Mouse (Mus musculus): ENCODE results near the gene Ptpru.
A peak's percentile ranks its signal among the peaks of the same experiment; 100 is the strongest.

The Ptpru gene

GRCm38 (mm10) chr4:131786800-131787199 is 51.3 kb downstream of the Ptpru start:
- no peak for DNase-seq (ENCODE audit: low spot score in 2 of 2)

- peak in 1 of 2 experiments; percentile 31 for DNase-seq (ENCODE audit: low spot score in 2 of 2)
These were observed 54.1 kb downstream of the Ptpru start for GRCm38 (mm10) chr4:131784034-131784433.

DNA sequence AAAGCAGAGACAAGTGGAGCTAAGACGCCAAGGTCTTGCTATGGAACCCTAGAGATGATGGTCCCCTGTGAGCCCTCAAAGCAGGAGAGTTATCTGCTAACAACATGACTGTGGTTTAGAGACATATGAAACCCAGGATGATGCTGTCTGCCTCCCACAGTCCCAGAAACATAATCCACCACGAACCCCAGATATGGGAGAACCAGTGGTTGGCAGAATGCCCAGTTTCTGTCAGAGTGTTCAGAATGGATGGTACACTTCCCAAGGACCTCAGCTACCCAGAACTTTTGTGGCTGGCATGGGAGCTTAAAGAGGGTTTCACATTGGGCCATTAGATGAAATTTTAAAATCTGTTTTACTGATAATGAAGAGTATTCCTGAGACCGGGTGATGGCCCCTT is 57.1 kb downstream of the Ptpru start:
- no peak for DNase-seq (ENCODE audit: low spot score in 2 of 2)

DNA sequence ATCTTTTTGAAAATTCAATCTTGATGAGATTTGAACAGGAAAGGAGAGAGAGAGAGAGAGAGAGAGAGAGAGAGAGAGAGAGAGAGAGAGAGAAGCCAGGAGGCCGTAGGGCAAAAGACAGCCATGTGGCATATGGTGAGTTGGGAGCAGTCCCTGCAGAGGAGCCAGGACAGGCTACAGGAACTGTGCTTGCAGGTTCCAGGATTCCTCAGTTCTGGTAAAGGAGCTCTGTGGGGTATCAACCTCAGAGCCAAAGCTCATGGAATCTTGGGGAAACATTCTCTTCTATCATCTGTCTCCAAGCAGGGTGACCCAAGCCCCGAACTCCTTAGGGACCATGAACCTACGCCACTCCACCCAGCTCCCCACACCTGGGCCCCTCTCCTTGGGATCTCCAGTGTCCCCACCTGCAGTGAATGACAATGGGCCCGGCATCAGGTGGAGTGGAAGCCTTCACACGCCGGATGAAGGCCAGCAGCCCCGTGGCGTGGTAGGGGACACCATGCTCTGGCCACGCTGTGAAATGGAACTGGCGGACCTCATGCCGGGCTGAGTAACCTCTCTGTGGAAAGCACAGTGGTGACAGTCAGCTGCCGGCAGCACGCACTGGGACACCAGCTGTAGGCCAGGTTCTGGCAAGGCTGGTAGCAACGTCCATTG is 59.3 kb downstream of the Ptpru start:
- DNase-seq (ENCODE audit: low spot score in 2 of 2) = no peak

DNA sequence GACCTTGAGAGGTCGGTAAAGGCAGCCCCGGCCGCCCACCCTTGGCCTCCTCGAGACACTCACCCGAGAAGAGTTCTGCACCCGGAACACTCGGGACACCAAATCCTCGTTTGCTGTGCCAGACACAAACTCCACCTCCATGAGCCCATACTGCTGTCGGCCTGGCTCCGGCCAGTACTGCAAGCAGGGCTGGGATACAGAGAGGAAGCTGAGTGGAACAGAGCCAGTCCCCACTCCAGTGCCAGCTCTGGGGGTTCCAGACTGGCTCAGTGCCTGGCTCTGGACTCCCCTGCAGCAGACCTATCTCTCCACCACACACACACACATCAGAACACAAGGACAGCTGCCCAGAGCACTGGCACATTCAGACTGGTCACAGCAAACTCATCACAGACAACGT is 66.7 kb downstream of the Ptpru start:
- DNase-seq (ENCODE audit: low spot score in 2 of 2) = no peak

DNA sequence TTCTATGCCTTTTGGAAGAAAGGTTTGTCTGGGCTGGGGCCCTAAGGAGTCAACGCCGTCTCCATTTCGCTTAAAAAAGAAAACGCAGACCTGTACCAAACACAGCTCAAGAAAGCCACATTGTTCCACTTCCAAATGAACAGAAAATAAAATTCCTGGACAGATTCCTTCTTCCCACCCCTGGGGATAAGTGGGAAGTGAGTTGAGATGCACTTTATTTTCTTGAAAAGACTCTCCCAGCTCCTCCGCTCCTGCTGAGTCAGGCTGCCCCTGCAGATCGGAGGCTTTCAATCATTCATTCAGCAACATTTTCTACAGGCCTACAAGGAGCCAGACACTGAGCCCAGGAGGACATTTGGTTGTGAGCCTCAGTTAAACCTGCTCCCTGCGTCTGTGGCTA is 74.2 kb downstream of the Ptpru start:
- DNase-seq (ENCODE audit: low spot score in 2 of 2) = no peak

- DNase-seq (ENCODE audit: low spot score in 2 of 2) = no peak
These were observed 74.6 kb downstream of the Ptpru start for GRCm38 (mm10) chr4:131763479-131763878.

GRCm38 (mm10) chr4:131762211-131762784 is 75.8 kb downstream of the Ptpru start:
- no peak for DNase-seq (ENCODE audit: low spot score in 2 of 2)

GRCm38 (mm10) chr4:131752204-131752837 is 85.8 kb downstream of the Ptpru start:
- DNase-seq (ENCODE audit: low spot score in 2 of 2) = no peak

GRCm38 (mm10) chr4:131751561-131751960 is 86.5 kb downstream of the Ptpru start:
- peak in 1 of 2 experiments; percentile 20 for DNase-seq (ENCODE audit: low spot score in 2 of 2)

- DNase-seq (ENCODE audit: low spot score in 2 of 2) = no peak
These were observed 88.3 kb downstream of the Ptpru start for GRCm38 (mm10) chr4:131749802-131750201.

DNA sequence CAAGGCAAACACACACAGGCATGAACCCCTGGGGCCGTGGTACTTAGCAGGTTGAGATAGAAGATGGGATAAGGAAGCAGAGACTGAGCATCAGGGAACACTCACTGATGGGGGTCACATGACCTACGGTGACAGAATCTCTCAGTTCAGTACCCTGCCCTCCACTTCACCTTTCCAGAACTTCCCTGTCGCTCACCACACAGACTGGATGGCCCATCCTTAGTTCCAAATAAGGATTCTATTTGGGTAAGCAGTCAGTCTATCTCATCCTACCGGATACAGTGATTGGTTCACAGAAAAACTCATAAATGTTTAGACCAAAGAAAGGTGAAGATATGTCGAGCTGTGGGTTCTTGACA is 93.4 kb downstream of the Ptpru start:
- no peak for DNase-seq (ENCODE audit: low spot score in 2 of 2)

DNA sequence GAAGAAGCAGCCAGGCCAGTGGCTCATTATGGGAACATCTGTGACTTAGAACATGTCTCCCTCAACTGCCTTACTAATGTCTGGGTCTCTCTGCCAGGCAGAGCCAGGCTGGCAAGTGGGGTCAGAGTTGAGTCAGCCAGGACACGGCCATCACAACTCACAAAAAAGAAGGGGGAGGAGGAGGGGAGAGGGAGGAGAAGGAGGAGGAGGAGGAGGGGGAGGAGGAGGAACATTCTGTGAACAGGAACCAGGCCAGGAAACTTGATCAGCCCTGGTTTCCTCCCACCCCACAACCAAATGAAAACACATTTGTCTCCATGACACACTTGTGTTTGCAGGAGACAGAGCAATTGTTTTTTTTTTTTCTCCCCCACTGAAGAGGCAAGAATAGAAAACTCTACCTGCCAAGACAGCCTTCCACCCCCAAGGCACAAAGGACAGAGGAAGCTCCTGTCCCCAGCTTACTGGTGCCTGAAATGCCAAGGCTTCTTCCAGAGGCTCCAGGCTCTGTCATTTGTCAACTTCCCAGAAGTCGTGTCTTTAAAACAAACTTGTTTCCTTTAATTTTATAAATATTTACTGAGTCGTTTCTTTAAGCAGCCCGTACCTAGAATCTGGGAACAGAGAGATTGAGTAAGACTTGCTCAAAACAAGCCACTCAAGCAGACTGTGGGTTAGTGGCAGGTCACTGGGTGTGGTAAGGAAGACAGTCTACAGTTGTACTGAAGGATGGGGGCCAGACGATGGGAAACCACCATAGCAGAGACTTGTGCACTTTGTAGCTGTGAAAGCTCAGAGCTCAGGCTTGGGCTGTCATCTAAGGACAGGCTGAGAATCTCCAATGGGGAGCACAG is 94.0 kb downstream of the Ptpru start:
- no peak for DNase-seq (ENCODE audit: low spot score in 2 of 2)

DNA sequence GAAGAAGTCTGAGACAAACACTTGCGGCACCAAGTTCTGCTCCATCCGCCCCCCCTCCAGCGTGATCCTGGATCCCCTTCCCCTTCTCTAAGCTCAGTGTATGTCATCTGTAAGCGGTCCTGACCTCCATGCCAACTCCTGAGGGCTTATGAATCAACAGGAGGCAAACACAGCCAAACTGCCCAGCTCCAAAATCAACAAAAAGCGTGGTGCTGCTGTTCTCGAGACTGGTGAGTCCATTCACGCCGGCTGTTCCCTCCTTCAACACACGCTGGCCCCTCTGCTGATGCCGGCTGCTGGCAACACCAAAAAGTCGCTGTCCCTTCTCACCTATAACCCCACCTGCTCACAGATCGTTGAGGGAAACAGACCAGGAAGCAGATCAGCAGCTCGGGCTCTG is 95.1 kb downstream of the Ptpru start:
- no peak for DNase-seq (ENCODE audit: low spot score in 2 of 2)

DNA sequence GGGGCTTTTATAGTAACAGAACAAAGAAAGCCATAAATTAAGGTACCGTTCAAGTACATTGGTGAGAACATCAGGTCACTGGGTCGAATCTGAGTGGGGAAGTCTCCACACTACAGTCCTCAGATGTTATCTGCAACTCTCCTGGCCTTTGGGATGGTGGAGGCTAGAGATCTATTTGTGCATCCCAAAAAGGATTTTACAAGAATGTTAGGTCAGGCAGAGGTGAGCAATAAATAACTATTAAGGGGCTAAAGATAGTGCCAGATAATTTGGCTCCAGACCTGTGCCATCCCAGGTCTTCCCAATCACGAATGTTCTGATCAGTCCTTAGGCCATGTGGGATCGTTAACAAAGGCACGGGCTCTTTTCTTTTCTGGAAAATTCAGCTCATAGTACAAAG is 97.5 kb downstream of the Ptpru start:
- DNase-seq (ENCODE audit: low spot score in 2 of 2) = no peak

DNA sequence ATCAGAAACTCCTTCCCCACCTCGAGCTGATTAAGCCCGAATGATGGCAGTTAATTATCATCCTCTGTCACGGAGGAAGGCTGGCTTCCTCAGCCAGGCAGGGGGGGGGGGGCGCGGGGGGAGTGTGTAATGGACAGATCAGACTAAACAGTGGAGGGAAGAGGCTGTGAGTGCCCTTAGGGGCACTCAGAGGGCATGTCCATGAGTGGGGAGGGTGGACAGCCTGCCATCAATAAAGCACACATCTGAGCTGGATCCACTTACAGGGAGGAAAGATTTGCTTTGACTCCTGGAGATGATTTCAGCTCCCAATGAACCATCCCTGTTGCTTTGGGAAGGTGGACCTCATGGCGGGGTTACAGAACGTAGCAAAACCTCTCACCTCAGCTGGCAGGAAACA is 109.5 kb downstream of the Ptpru start:
- no peak for DNase-seq (ENCODE audit: low spot score in 2 of 2)

- DNase-seq (ENCODE audit: low spot score in 2 of 2) = peak; percentile 29 to 36
These were observed 114.5 kb downstream of the Ptpru start for GRCm38 (mm10) chr4:131723415-131724080.

DNA sequence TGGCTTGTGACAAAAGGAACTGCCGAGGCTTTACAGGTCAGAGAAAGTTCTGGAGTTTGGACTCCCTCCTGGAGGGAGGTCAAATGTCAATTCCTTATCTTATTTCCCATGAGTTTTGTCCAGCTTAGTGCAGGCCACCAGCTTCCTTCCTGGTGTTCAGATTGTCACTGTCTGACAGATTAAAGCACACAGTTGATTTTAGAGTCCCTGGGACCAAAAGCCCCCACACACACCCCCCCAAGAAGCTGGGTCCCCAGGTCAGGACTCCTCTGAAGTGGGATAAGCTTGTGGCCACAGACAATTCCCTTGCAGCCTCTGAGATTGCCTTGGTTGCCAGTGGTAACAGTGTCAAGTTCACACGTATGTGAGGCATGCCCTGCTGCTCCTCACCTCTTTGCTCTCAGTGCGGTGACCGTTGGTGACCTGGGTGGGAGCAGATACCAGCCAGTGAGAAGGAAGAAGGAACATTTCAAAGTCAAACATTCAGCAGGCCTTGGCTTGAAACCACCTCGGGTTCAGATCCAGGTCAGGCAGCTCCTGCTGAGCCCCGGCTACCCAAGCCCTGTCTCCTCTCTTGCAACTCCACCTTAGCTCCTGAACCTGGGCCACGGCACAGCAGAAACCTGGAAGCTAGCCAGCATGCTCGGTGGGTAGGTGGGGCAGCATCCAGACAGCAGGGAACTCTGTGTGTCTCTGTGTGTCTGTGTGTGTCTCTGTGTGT is 115.8 kb downstream of the Ptpru start:
- DNase-seq (ENCODE audit: low spot score in 2 of 2) = peak; percentile 9 to 12

- peak; percentile 22 to 36 for DNase-seq (ENCODE audit: low spot score in 2 of 2)
These were observed 118.9 kb downstream of the Ptpru start for GRCm38 (mm10) chr4:131719151-131719550.

Data from frontal cortex, postnatal 10 days (tissue).